Mouse (Mus musculus) kidney, embryonic 16.5 days (tissue): ENCODE measurements around the gene B3gntl1. TPM values are rescaled to one million over a fixed set of nuclear protein-coding genes. Genes with fewer than 3 reads are reported as not detected.

ENCODE experiments used
- ATAC-seq: fragments of 200-750 bp; cut with Nextera tagmentation; 2 replicates; pipeline ENCODE4 v1.8.0; 2017; ENCODE audit warnings: moderate TSS enrichment; ENCODE audit not compliant: low FRiP score, low TSS enrichment
- H3K27ac ChIP-seq: fragments of 300-500 bp; sonication (generic); 2 replicates; pipeline ENCODE4 v1.5.1; 2014; ENCODE audit warnings: low read length
- H3K27me3 ChIP-seq: fragments of 300-500 bp; sonication (generic); 2 replicates; pipeline ENCODE4 v1.6.1; 2014; ENCODE audit warnings: low read length, control low read depth, mixed read lengths; ENCODE audit not compliant: insufficient read depth
- H3K36me3 ChIP-seq: fragments of 300-500 bp; sonication (generic); 2 replicates; pipeline ENCODE4 v1.6.1; 2014; ENCODE audit warnings: low read length, control low read depth, mixed read lengths; ENCODE audit not compliant: insufficient read depth
- H3K4me1 ChIP-seq: fragments of 300-500 bp; sonication (generic); 2 replicates; pipeline ENCODE4 v1.6.1; 2014; ENCODE audit warnings: low read length, control low read depth, mixed read lengths; ENCODE audit not compliant: insufficient read depth
- H3K4me2 ChIP-seq: fragments of 300-500 bp; sonication (generic); replicated peaks from 2 replicates; pipeline ENCODE4 v1.6.1; 2014; ENCODE audit warnings: low read depth, low read length
- H3K4me3 ChIP-seq: fragments of 300-500 bp; sonication (generic); 2 replicates; pipeline ENCODE4 v1.5.1; 2014; ENCODE audit warnings: mild to moderate bottlenecking, low read length
- H3K9ac ChIP-seq: fragments of 300-500 bp; sonication (generic); replicated peaks from 2 replicates; pipeline ENCODE4 v1.6.1; 2014; ENCODE audit warnings: low read length
- H3K9me3 ChIP-seq: fragments of 300-500 bp; sonication (generic); 2 replicates; pipeline ENCODE4 v1.6.1; 2016; ENCODE audit warnings: low read length, control low read depth
- WGBS: fragments of 180-500 bp; shearing (Covaris S2); extraction: QIAGEN DNeasy Blood & Tissue Kit; methylation state at CpG from one replicate; pipeline ENCODE4 v1.1.7; 2014; 5-methylcytosine and 5-hydroxymethylcytosine counted together
- polyA plus RNA-seq: library from polyadenylated mRNA; unstranded; fragments of >200 nt; fragmentation: Nextera tagmentation; extraction: Ambion mirVana; gene quantifications from 2 replicates; pipeline ENCODE4 v1.2.1, GENCODE M21; 2015

Gene B3gntl1
- polyA plus RNA-seq, 1 experiment from 2014 or later: 8.8 TPM

GRCm38 (mm10) chr11:121686091-121686490 lies 13.1 kb upstream of the B3gntl1 start:
- Histone ChIP-seq H3K36me3 (no peaks in the 10 kb centered on the region), H3K9ac (no peak overlapping the region), H3K9me3 (no peaks in the 10 kb centered on the region), H3K27me3 (no peaks in the 10 kb centered on the region), H3K27ac (peak overlapping the region; percentile 64; the same call in 1 of the 2 replicates), H3K4me2 (no peak overlapping the region), H3K4me3 (no peak overlapping the region), H3K4me1 (peaks cover 7% of the 10 kb centered on the region)
- WGBS: 66% methylated on average over 4 of the region's 4 CpGs
- peak; percentile 39; the same call in 1 of the 2 replicates for ATAC-seq

GRCm38 (mm10) chr11:121685491-121686001 lies 12.6 kb upstream of the B3gntl1 start:
- H3K27ac ChIP-seq: 0 out of 2 replicates have a peak overlapping the region, but pooled peaks have one; percentile 64
- H3K4me1 ChIP-seq: peaks cover 7% of the 10 kb centered on the region
- peak; percentile 66 for ATAC-seq
- no peak overlapping the region for H3K4me3 ChIP-seq
- H3K9ac ChIP-seq: no peak overlapping the region
- no peaks in the 10 kb centered on the region for H3K36me3 ChIP-seq
- H3K4me2 ChIP-seq: no peak overlapping the region
- no peaks in the 10 kb centered on the region for H3K27me3 ChIP-seq
- WGBS: 47% methylated on average over 6 of the region's 6 CpGs
- H3K9me3 ChIP-seq: no peaks in the 10 kb centered on the region

GRCm38 (mm10) chr11:121683243-121683642 lies 10.3 kb upstream of the B3gntl1 start:
- peaks cover 7% of the 10 kb centered on the region for H3K4me1 ChIP-seq
- no peaks in the 10 kb centered on the region for H3K36me3 ChIP-seq
- no peaks in the 10 kb centered on the region for H3K27me3 ChIP-seq
- no peak overlapping the region for H3K4me2 ChIP-seq
- no peak for ATAC-seq
- WGBS: 55% methylated on average over 3 of the region's 3 CpGs
- H3K27ac ChIP-seq: no peak overlapping the region
- H3K9ac ChIP-seq: no peak overlapping the region
- H3K4me3 ChIP-seq: no peak overlapping the region
- no peaks in the 10 kb centered on the region for H3K9me3 ChIP-seq

DNA sequence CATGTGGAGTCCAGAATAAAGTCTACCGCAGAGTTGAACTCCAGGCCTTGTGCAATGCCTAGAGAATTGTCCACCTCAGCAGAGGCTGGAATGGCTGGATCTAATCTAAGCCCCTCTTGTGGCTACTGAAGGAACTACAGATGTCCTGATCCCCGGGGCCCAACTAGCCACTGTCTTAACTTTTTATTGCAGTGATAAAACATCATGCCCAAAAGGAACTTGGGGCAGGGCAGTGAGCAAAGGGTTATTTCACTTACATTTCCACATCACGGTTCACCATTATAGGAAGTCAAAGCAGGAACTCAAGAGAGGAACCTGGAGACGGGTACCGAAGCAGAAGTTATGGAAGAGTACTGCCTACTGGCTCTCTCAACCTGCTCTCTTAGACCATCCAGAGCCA lies 7.8 kb upstream of the B3gntl1 start:
- peaks cover 4% of the 10 kb centered on the region for H3K9me3 ChIP-seq
- WGBS: 68% methylated on average over 5 of the region's 5 CpGs
- no peaks in the 10 kb centered on the region for H3K4me1 ChIP-seq
- H3K27ac ChIP-seq: no peak overlapping the region
- H3K36me3 ChIP-seq: no peaks in the 10 kb centered on the region
- no peak overlapping the region for H3K9ac ChIP-seq
- H3K4me2 ChIP-seq: no peak overlapping the region
- H3K27me3 ChIP-seq: no peaks in the 10 kb centered on the region
- no peak for ATAC-seq
- H3K4me3 ChIP-seq: no peak overlapping the region

GRCm38 (mm10) chr11:121679581-121679980 lies 6.6 kb upstream of the B3gntl1 start:
- Histone ChIP-seq H3K9ac (no peak overlapping the region), H3K4me1 (no peaks in the 10 kb centered on the region), H3K27me3 (no peaks in the 10 kb centered on the region), H3K9me3 (peaks cover 5% of the 10 kb centered on the region), H3K27ac (no peak overlapping the region), H3K4me3 (no peak overlapping the region), H3K36me3 (no peaks in the 10 kb centered on the region), H3K4me2 (no peak overlapping the region)
- ATAC-seq: no peak
- 72% methylated on average over 2 of the region's 2 CpGs for WGBS

GRCm38 (mm10) chr11:121676836-121677235 lies 3.9 kb upstream of the B3gntl1 start:
- H3K9ac ChIP-seq: no peak overlapping the region
- WGBS: 82% methylated on average over 2 of the region's 2 CpGs
- peaks cover 5% of the 10 kb centered on the region for H3K9me3 ChIP-seq
- no peak overlapping the region for H3K4me3 ChIP-seq
- no peak for ATAC-seq
- H3K4me1 ChIP-seq: peaks cover 10% of the 10 kb centered on the region
- H3K4me2 ChIP-seq: no peak overlapping the region
- no peaks in the 10 kb centered on the region for H3K27me3 ChIP-seq
- H3K36me3 ChIP-seq: no peaks in the 10 kb centered on the region
- H3K27ac ChIP-seq: no peak overlapping the region

DNA sequence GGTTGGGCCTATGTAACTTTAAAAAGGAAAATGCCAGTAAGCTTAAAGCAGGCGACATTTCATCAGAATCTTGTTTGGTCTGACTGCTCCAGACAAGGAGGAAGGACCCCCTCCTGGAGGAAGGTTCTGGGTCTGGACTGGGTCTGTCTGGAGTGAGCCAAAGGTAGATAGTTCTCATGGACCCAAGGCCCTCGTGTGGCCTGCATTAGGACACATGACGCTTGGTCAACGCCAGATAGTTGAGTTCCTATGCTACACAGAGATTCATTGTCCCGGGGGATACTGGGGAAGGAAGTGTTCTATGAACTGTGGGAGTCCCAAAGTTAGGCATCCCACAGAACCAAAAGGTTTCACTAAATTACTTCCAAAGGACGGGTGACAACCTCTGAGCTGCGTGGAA lies 676 bp upstream of the B3gntl1 start:
- peak overlapping the region; percentile 81 for H3K4me3 ChIP-seq
- H3K27me3 ChIP-seq: no peaks in the 10 kb centered on the region
- H3K9me3 ChIP-seq: peaks cover 5% of the 10 kb centered on the region
- WGBS: 69% methylated on average over 7 of the region's 7 CpGs
- peak overlapping the region; percentile 96 for H3K27ac ChIP-seq
- H3K4me1 ChIP-seq: peaks cover 10% of the 10 kb centered on the region
- H3K36me3 ChIP-seq: no peaks in the 10 kb centered on the region
- peak overlapping the region; percentile 64 for H3K9ac ChIP-seq
- ATAC-seq: peak; percentile 7; the same call in 1 of the 2 replicates
- peak overlapping the region; percentile 92 for H3K4me2 ChIP-seq

GRCm38 (mm10) chr11:121672312-121672989 lies 502 bp downstream of the B3gntl1 start:
- Histone ChIP-seq H3K27me3 (no peaks in the 10 kb centered on the region), H3K4me1 (peaks cover 10% of the 10 kb centered on the region), H3K27ac (peak overlapping the region; percentile 96), H3K9ac (peak overlapping the region; percentile 90), H3K9me3 (peaks cover 5% of the 10 kb centered on the region), H3K36me3 (no peaks in the 10 kb centered on the region), H3K4me2 (peak overlapping the region; percentile 92), H3K4me3 (peak overlapping the region; percentile 81)
- ATAC-seq: peak; percentile 28; the same call in 1 of the 2 replicates
- 2% methylated on average over 22 of the region's 22 CpGs for WGBS

DNA sequence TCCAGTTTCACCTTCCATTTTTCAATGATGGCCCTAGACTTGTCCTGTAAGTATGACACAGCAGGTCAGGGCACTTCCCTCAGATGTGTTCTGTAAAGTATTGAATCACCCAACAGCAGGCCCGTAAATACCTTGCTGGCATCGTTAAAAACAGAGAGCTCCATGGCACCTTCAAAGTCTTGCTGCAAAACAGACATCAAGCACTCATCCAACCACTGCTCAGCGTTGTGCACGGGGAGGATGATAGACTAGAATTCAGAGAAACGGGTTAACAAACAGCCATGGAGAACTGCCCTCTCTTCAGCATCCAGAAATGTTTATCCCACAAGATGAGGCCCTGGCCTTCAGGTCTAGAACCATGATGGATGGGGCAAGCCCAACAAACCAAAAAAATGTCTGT lies 2.0 kb downstream of the B3gntl1 start:
- WGBS: 88% methylated on average over 5 of the region's 5 CpGs
- Histone ChIP-seq H3K27me3 (no peaks in the 10 kb centered on the region), H3K9ac (no peak overlapping the region), H3K27ac (no peak overlapping the region), H3K4me3 (no peak overlapping the region), H3K4me1 (peaks cover 10% of the 10 kb centered on the region), H3K36me3 (no peaks in the 10 kb centered on the region), H3K4me2 (no peak overlapping the region), H3K9me3 (peaks cover 2% of the 10 kb centered on the region)
- ATAC-seq: no peak

- H3K9ac ChIP-seq: no peak overlapping the region
- no peaks in the 10 kb centered on the region for H3K27me3 ChIP-seq
- no peaks in the 10 kb centered on the region for H3K9me3 ChIP-seq
- H3K36me3 ChIP-seq: no peaks in the 10 kb centered on the region
- no peak overlapping the region for H3K4me2 ChIP-seq
- no peak overlapping the region for H3K4me3 ChIP-seq
- peaks cover 9% of the 10 kb centered on the region for H3K4me1 ChIP-seq
- no peak overlapping the region for H3K27ac ChIP-seq
- no peak for ATAC-seq
- WGBS: 89% methylated on average over 5 of the region's 5 CpGs
These were observed 4.2 kb downstream of the B3gntl1 start for GRCm38 (mm10) chr11:121668776-121669175.
